Mouse (Mus musculus): ENCODE data around the gene Tgm4. TPM values are rescaled to one million over a fixed set of nuclear protein-coding genes. Genes with fewer than 3 reads are reported as not detected.

Gene Tgm4
- polyA plus RNA-seq, 1 experiment from 2014 or later = 0.68 TPM

- Histone ChIP-seq H3K4me3 (replicated peaks; ENCODE audit: low read length) (no peak overlapping the region), H3K9me3 (ENCODE audit: control insufficient read depth, low read length) (no peaks in the 10 kb centered on the region), H3K4me2 (replicated peaks) (no peak overlapping the region), H3K27ac (no peak overlapping the region), H3K36me3 (replicated peaks; ENCODE audit: control insufficient read depth, insufficient read depth) (peaks cover 74% of the 10 kb centered on the region), H3K27me3 (ENCODE audit: control insufficient read depth, insufficient read depth, low read length) (no peaks in the 10 kb centered on the region), H3K4me1 (replicated peaks; ENCODE audit: control insufficient read depth, insufficient read depth, low read length) (no peaks in the 10 kb centered on the region), H3K9ac (no peak overlapping the region)
- WGBS = 91% methylated on average over 4 of the region's 4 CpGs
- ATAC-seq (ENCODE audit: low FRiP score) (no peak), DNase-seq (ENCODE audit: low spot score) (no peak)
These were observed 56.3 kb downstream of the Tgm4 start for GRCm38 (mm10) chr9:123090844-123091243.

- ATAC-seq (ENCODE audit: low FRiP score) (no peak), DNase-seq (ENCODE audit: low spot score) (no peak)
- H3K27me3 ChIP-seq (ENCODE audit: control insufficient read depth, insufficient read depth, low read length) = no peaks in the 10 kb centered on the region
- WGBS = 95% methylated on average over 16 of the region's 16 CpGs
- no peak overlapping the region for H3K9ac ChIP-seq
- peaks cover 61% of the 10 kb centered on the region for H3K36me3 ChIP-seq (replicated peaks; ENCODE audit: control insufficient read depth, insufficient read depth)
- H3K4me1 ChIP-seq (replicated peaks; ENCODE audit: control insufficient read depth, insufficient read depth, low read length) = no peaks in the 10 kb centered on the region
- no peak overlapping the region for H3K4me2 ChIP-seq (replicated peaks)
- no peaks in the 10 kb centered on the region for H3K9me3 ChIP-seq (ENCODE audit: control insufficient read depth, low read length)
- H3K27ac ChIP-seq = no peak overlapping the region
- H3K4me3 ChIP-seq (replicated peaks; ENCODE audit: low read length) = no peak overlapping the region
These were observed 65.3 kb downstream of the Tgm4 start for GRCm38 (mm10) chr9:123099631-123100455.

- Histone ChIP-seq H3K27me3 (ENCODE audit: control insufficient read depth, insufficient read depth, low read length) (no peaks in the 10 kb centered on the region), H3K4me3 (replicated peaks; ENCODE audit: low read length) (no peak overlapping the region), H3K4me2 (replicated peaks) (no peak overlapping the region), H3K9ac (no peak overlapping the region), H3K4me1 (replicated peaks; ENCODE audit: control insufficient read depth, insufficient read depth, low read length) (no peaks in the 10 kb centered on the region), H3K27ac (no peak overlapping the region), H3K36me3 (replicated peaks; ENCODE audit: control insufficient read depth, insufficient read depth) (peaks cover 34% of the 10 kb centered on the region), H3K9me3 (ENCODE audit: control insufficient read depth, low read length) (no peaks in the 10 kb centered on the region)
- DNase-seq (ENCODE audit: low spot score) = no peak
- ATAC-seq (ENCODE audit: low FRiP score) = no peak
These were observed 68.9 kb downstream of the Tgm4 start for GRCm38 (mm10) chr9:123103425-123103824.

- ATAC-seq (ENCODE audit: low FRiP score) (no peak), DNase-seq (ENCODE audit: low spot score) (no peak)
- no peak overlapping the region for H3K9ac ChIP-seq
- H3K27ac ChIP-seq = no peak overlapping the region
- H3K9me3 ChIP-seq (ENCODE audit: control insufficient read depth, low read length) = no peaks in the 10 kb centered on the region
- no peak overlapping the region for H3K4me3 ChIP-seq (replicated peaks; ENCODE audit: low read length)
- H3K4me2 ChIP-seq (replicated peaks) = no peak overlapping the region
- no peaks in the 10 kb centered on the region for H3K4me1 ChIP-seq (replicated peaks; ENCODE audit: control insufficient read depth, insufficient read depth, low read length)
- no peaks in the 10 kb centered on the region for H3K27me3 ChIP-seq (ENCODE audit: control insufficient read depth, insufficient read depth, low read length)
- peaks cover 26% of the 10 kb centered on the region for H3K36me3 ChIP-seq (replicated peaks; ENCODE audit: control insufficient read depth, insufficient read depth)
These were observed 69.8 kb downstream of the Tgm4 start for GRCm38 (mm10) chr9:123104362-123104761.

- no peaks in the 10 kb centered on the region for H3K9me3 ChIP-seq (ENCODE audit: control insufficient read depth, low read length)
- no peak overlapping the region for H3K9ac ChIP-seq
- ATAC-seq (ENCODE audit: low FRiP score) (no peak), DNase-seq (ENCODE audit: low spot score) (no peak)
- no peak overlapping the region for H3K4me3 ChIP-seq (replicated peaks; ENCODE audit: low read length)
- 95% methylated on average over 4 of the region's 4 CpGs for WGBS
- H3K27me3 ChIP-seq (ENCODE audit: control insufficient read depth, insufficient read depth, low read length) = no peaks in the 10 kb centered on the region
- H3K4me1 ChIP-seq (replicated peaks; ENCODE audit: control insufficient read depth, insufficient read depth, low read length) = peaks cover 11% of the 10 kb centered on the region
- H3K36me3 ChIP-seq (replicated peaks; ENCODE audit: control insufficient read depth, insufficient read depth) = peaks cover 9% of the 10 kb centered on the region; the same call in 1 of the 2 replicates
- H3K4me2 ChIP-seq (replicated peaks) = no peak overlapping the region
- H3K27ac ChIP-seq = no peak overlapping the region
These were observed 72.7 kb downstream of the Tgm4 start for GRCm38 (mm10) chr9:123107186-123107585.

GRCm38 (mm10) chr9:123109188-123109587, 74.7 kb downstream of the Tgm4 start:
- no peak overlapping the region for H3K27ac ChIP-seq
- DNase-seq (ENCODE audit: low spot score) (no peak), ATAC-seq (ENCODE audit: low FRiP score) (no peak)
- H3K4me2 ChIP-seq (replicated peaks) = no peak overlapping the region
- peaks cover 9% of the 10 kb centered on the region; the same call in 1 of the 2 replicates for H3K36me3 ChIP-seq (replicated peaks; ENCODE audit: control insufficient read depth, insufficient read depth)
- no peak overlapping the region for H3K9ac ChIP-seq
- H3K27me3 ChIP-seq (ENCODE audit: control insufficient read depth, insufficient read depth, low read length) = no peaks in the 10 kb centered on the region
- no peak overlapping the region for H3K4me3 ChIP-seq (replicated peaks; ENCODE audit: low read length)
- H3K4me1 ChIP-seq (replicated peaks; ENCODE audit: control insufficient read depth, insufficient read depth, low read length) = peaks cover 19% of the 10 kb centered on the region
- no peaks in the 10 kb centered on the region for H3K9me3 ChIP-seq (ENCODE audit: control insufficient read depth, low read length)
- 95% methylated on average over 7 of the region's 7 CpGs for WGBS

- no peak for DNase-seq (ENCODE audit: low spot score)
- WGBS = 66% methylated on average over 8 of the region's 8 CpGs
These were observed 77.3 kb downstream of the Tgm4 start for GRCm38 (mm10) chr9:123111751-123112221.

GRCm38 (mm10) chr9:123112805-123113521, 78.4 kb downstream of the Tgm4 start, which contains the start of the genes Zdhhc3 and Exosc7:
Zdhhc3 (minus strand) TSS chr9:123113205.
Exosc7 (plus strand) TSS chr9:123113215.
- H3K4me2 ChIP-seq (replicated peaks) = peak within 1 kb of the TSS; percentile 75
- H3K4me3 ChIP-seq (replicated peaks; ENCODE audit: low read length) = peak within 1 kb of the TSS; percentile 73
- DNase-seq (ENCODE audit: low spot score) (peak; percentile 95), ATAC-seq (ENCODE audit: low FRiP score) (peak; percentile 95)
- peak within 1 kb of the TSS; percentile 94 for H3K27ac ChIP-seq
- H3K9ac ChIP-seq = peak within 1 kb of the TSS; percentile 94
- no peaks in the 10 kb centered on the region for H3K27me3 ChIP-seq (ENCODE audit: control insufficient read depth, insufficient read depth, low read length)
- no peaks in the 10 kb centered on the region for H3K9me3 ChIP-seq (ENCODE audit: control insufficient read depth, low read length)
- H3K4me1 ChIP-seq (replicated peaks; ENCODE audit: control insufficient read depth, insufficient read depth, low read length) = peaks cover 19% of the 10 kb centered on the region
- WGBS = under 1% methylated on average over 79 of the region's 79 CpGs
- H3K36me3 ChIP-seq (replicated peaks; ENCODE audit: control insufficient read depth, insufficient read depth) = peaks cover 17% of the 10 kb centered on the region; the same call in 1 of the 2 replicates

More at GRCm38 (mm10) chr9:123111751-123112221, 77.3 kb downstream of the Tgm4 start:
- Histone ChIP-seq H3K9ac (peak overlapping the region; percentile 94; the same call in 1 of the 2 replicates), H3K4me1 (replicated peaks; ENCODE audit: control insufficient read depth, insufficient read depth, low read length) (peaks cover 19% of the 10 kb centered on the region), H3K27me3 (ENCODE audit: control insufficient read depth, insufficient read depth, low read length) (no peaks in the 10 kb centered on the region), H3K4me3 (replicated peaks; ENCODE audit: low read length) (peak overlapping the region; percentile 73), H3K27ac (no peak overlapping the region), H3K36me3 (replicated peaks; ENCODE audit: control insufficient read depth, insufficient read depth) (peaks cover 10% of the 10 kb centered on the region; the same call in 1 of the 2 replicates), H3K4me2 (replicated peaks) (peak overlapping the region; percentile 75), H3K9me3 (ENCODE audit: control insufficient read depth, low read length) (no peaks in the 10 kb centered on the region)
- no peak for ATAC-seq (ENCODE audit: low FRiP score)

GRCm38 (mm10) chr9:123113931-123114330, 79.4 kb downstream of the Tgm4 start:
- peak overlapping the region; percentile 75 for H3K4me2 ChIP-seq (replicated peaks)
- no peaks in the 10 kb centered on the region for H3K27me3 ChIP-seq (ENCODE audit: control insufficient read depth, insufficient read depth, low read length)
- peaks cover 20% of the 10 kb centered on the region for H3K36me3 ChIP-seq (replicated peaks; ENCODE audit: control insufficient read depth, insufficient read depth)
- H3K4me1 ChIP-seq (replicated peaks; ENCODE audit: control insufficient read depth, insufficient read depth, low read length) = peaks cover 19% of the 10 kb centered on the region
- no peaks in the 10 kb centered on the region for H3K9me3 ChIP-seq (ENCODE audit: control insufficient read depth, low read length)
- ATAC-seq (ENCODE audit: low FRiP score) = no peak
- H3K9ac ChIP-seq = peak overlapping the region; percentile 94
- peak overlapping the region; percentile 94 for H3K27ac ChIP-seq
- 63% methylated on average over 6 of the region's 6 CpGs for WGBS
- DNase-seq (ENCODE audit: low spot score) = no peak
- H3K4me3 ChIP-seq (replicated peaks; ENCODE audit: low read length) = peak overlapping the region; percentile 73
